Mouse (Mus musculus) stomach, postnatal 0 days (tissue): Measurements from ENCODE around the gene Zfp672. TPM values are rescaled to one million over a fixed set of nuclear protein-coding genes. Genes with fewer than 3 reads are reported as not detected.

Source experiments
- ATAC-seq: fragments of 200-750 bp; cut with Nextera tagmentation; 2 replicates; pipeline ENCODE4 v1.8.0; 2017; ENCODE audit not compliant: low FRiP score, low TSS enrichment
- DNase-seq: peaks from one replicate; pipeline ENCODE4 v3.0.0-alpha.2; 2016; ENCODE audit warnings: low spot score
- H3K27ac ChIP-seq: fragments of 300-500 bp; sonication (generic); replicated peaks from 2 replicates; pipeline ENCODE4 v1.5.1; 2014; ENCODE audit warnings: mild to moderate bottlenecking, control low read depth
- H3K27me3 ChIP-seq: fragments of 300-500 bp; sonication (generic); 2 replicates; pipeline ENCODE4 v1.6.1; 2014; ENCODE audit warnings: low read length; ENCODE audit not compliant: control insufficient read depth, insufficient read depth
- H3K36me3 ChIP-seq: fragments of 300-500 bp; sonication (generic); 2 replicates; pipeline ENCODE4 v1.6.1; 2014; ENCODE audit warnings: low read length, mixed read lengths; ENCODE audit not compliant: control insufficient read depth, insufficient read depth
- H3K4me1 ChIP-seq: fragments of 300-500 bp; sonication (generic); replicated peaks from 2 replicates; pipeline ENCODE4 v1.6.1; 2014; ENCODE audit warnings: antibody characterized with exemption; ENCODE audit not compliant: control insufficient read depth, insufficient read depth
- H3K4me2 ChIP-seq: fragments of 300-500 bp; sonication (generic); replicated peaks from 2 replicates; pipeline ENCODE4 v1.6.1; 2014; ENCODE audit warnings: low read depth, mild to moderate bottlenecking, control low read depth, moderate library complexity
- H3K4me3 ChIP-seq: fragments of 300-500 bp; sonication (generic); 2 replicates; pipeline ENCODE4 v1.5.1; 2014; ENCODE audit warnings: low read depth, low read length, control low read depth
- H3K9ac ChIP-seq: fragments of 300-500 bp; sonication (generic); 2 replicates; pipeline ENCODE4 v1.6.1; 2014; ENCODE audit warnings: mild to moderate bottlenecking, low read length, control low read depth, mixed read lengths
- H3K9me3 ChIP-seq: fragments of 300-500 bp; sonication (generic); 2 replicates; pipeline ENCODE4 v1.6.1; 2016; ENCODE audit warnings: low read length; ENCODE audit not compliant: control insufficient read depth
- CTCF ChIP-seq: IDR thresholded peaks from 2 replicates; pipeline ENCODE4 v1.5.1; 2016; ENCODE audit warnings: antibody characterized with exemption, low read depth, mild to moderate bottlenecking, moderate library complexity
- EP300 ChIP-seq: optimal IDR thresholded peaks from 2 replicates; pipeline ENCODE3; 2016; ENCODE audit warnings: antibody characterized with exemption
- WGBS: fragments of 180-500 bp; shearing (Covaris S2); extraction: QIAGEN DNeasy Blood & Tissue Kit; methylation state at CpG from one replicate; pipeline ENCODE4 v1.1.7; 2014; 5-methylcytosine and 5-hydroxymethylcytosine counted together
- polyA plus RNA-seq: library from polyadenylated mRNA; unstranded; fragments of >200 nt; fragmentation: Nextera tagmentation; extraction: Ambion mirVana; gene quantifications from 2 replicates; pipeline ENCODE4 v1.2.1, GENCODE M21; 2015

Gene Zfp672
- polyA plus RNA-seq, 1 experiment from 2014 or later = 78.4 TPM

GRCm38 (mm10) chr11:58289992-58290682 is 40.0 kb downstream of the Zfp672 start:
- no peaks in the 10 kb centered on the region for H3K27me3 ChIP-seq
- ATAC-seq (no peak), DNase-seq (no peak)
- no peak for TF ChIP-seq EP300
- TF ChIP-seq CTCF = no peak
- 66% methylated on average over 9 of the region's 9 CpGs for WGBS
- H3K27ac ChIP-seq = no peak overlapping the region
- H3K4me2 ChIP-seq = no peak overlapping the region
- no peak overlapping the region for H3K9ac ChIP-seq
- H3K36me3 ChIP-seq = no peaks in the 10 kb centered on the region
- H3K9me3 ChIP-seq = no peaks in the 10 kb centered on the region
- H3K4me3 ChIP-seq = no peak overlapping the region
- no peaks in the 10 kb centered on the region for H3K4me1 ChIP-seq

- no peak overlapping the region for H3K4me3 ChIP-seq
- H3K27ac ChIP-seq = no peak overlapping the region
- H3K4me1 ChIP-seq = no peaks in the 10 kb centered on the region
- no peaks in the 10 kb centered on the region for H3K36me3 ChIP-seq
- H3K4me2 ChIP-seq = no peak overlapping the region
- no peak overlapping the region for H3K9ac ChIP-seq
- DNase-seq = no peak
- 75% methylated on average over 5 of the region's 5 CpGs for WGBS
- no peaks in the 10 kb centered on the region for H3K27me3 ChIP-seq
- no peak for ATAC-seq
- no peaks in the 10 kb centered on the region for H3K9me3 ChIP-seq
- no peak for TF ChIP-seq EP300
- TF ChIP-seq CTCF = no peak
Observed at GRCm38 (mm10) chr11:58282518-58282917, 47.6 kb downstream of the Zfp672 start.

DNA sequence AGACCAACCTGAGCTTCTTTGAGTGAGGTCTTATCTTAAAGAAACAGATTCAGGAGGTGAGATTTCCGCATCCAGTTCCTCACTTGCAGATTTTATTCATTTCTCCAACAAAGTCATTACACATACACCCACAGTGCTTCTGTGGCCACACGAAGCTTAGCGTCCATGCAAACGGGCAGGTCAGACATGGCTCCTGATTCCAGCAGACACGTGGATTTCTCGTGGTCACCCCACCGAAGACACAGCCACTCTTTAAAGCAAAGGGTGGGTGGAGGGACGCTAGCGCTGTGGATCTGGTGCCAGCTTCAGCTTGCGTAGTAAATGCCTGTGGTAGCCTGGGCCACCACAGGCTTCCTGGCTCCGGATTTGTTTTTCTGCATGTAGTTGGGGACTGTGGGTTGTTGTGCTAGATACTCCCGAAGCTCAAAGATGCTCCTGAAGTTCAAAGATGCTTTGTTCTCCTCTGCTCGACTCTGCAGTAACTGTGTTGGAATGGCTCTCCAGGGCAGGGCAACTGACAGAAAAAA is 48.1 kb downstream of the Zfp672 start:
- Histone ChIP-seq H3K36me3 (no peaks in the 10 kb centered on the region), H3K4me3 (no peak overlapping the region), H3K9me3 (no peaks in the 10 kb centered on the region), H3K9ac (no peak overlapping the region), H3K4me2 (no peak overlapping the region), H3K27me3 (no peaks in the 10 kb centered on the region), H3K4me1 (no peaks in the 10 kb centered on the region), H3K27ac (no peak overlapping the region)
- 82% methylated on average over 13 of the region's 13 CpGs for WGBS
- DNase-seq (no peak), ATAC-seq (no peak)
- TF ChIP-seq EP300 (no peak), CTCF (no peak)

GRCm38 (mm10) chr11:58275756-58276155 is 54.4 kb downstream of the Zfp672 start:
- no peak overlapping the region for H3K4me2 ChIP-seq
- TF ChIP-seq EP300 = no peak
- no peak for TF ChIP-seq CTCF
- H3K36me3 ChIP-seq = no peaks in the 10 kb centered on the region
- no peaks in the 10 kb centered on the region for H3K4me1 ChIP-seq
- H3K27me3 ChIP-seq = no peaks in the 10 kb centered on the region
- 75% methylated on average over 4 of the region's 4 CpGs for WGBS
- no peaks in the 10 kb centered on the region for H3K9me3 ChIP-seq
- no peak overlapping the region for H3K9ac ChIP-seq
- ATAC-seq = no peak
- no peak overlapping the region for H3K27ac ChIP-seq
- DNase-seq = no peak
- no peak overlapping the region for H3K4me3 ChIP-seq

GRCm38 (mm10) chr11:58274572-58274971 is 55.6 kb downstream of the Zfp672 start, which contains the start of gene 4930438A08Rik:
Gene 4930438A08Rik (plus strand): TSS chr11:58274799.
- H3K4me2 ChIP-seq = no peak within 1 kb of the TSS
- DNase-seq (no peak), ATAC-seq (no peak)
- no peak within 1 kb of the TSS for H3K27ac ChIP-seq
- no peaks in the 10 kb centered on the region for H3K4me1 ChIP-seq
- no peaks in the 10 kb centered on the region for H3K9me3 ChIP-seq
- H3K9ac ChIP-seq = no peak within 1 kb of the TSS
- 45% methylated on average over 2 of the region's 2 CpGs for WGBS
- no peaks in the 10 kb centered on the region for H3K36me3 ChIP-seq
- TF ChIP-seq EP300 = no peak
- TF ChIP-seq CTCF = no peak
- H3K27me3 ChIP-seq = no peaks in the 10 kb centered on the region
- no peak within 1 kb of the TSS for H3K4me3 ChIP-seq

GRCm38 (mm10) chr11:58268285-58268684 is 61.9 kb downstream of the Zfp672 start:
- DNase-seq (no peak), ATAC-seq (peak; percentile 56; the same call in 1 of the 2 replicates)
- no peaks in the 10 kb centered on the region for H3K27me3 ChIP-seq
- no peak overlapping the region for H3K4me2 ChIP-seq
- no peak overlapping the region for H3K4me3 ChIP-seq
- no peaks in the 10 kb centered on the region for H3K9me3 ChIP-seq
- 48% methylated on average over 3 of the region's 3 CpGs for WGBS
- H3K4me1 ChIP-seq = no peaks in the 10 kb centered on the region
- no peak overlapping the region for H3K9ac ChIP-seq
- no peak overlapping the region for H3K27ac ChIP-seq
- TF ChIP-seq CTCF = no peak
- no peak for TF ChIP-seq EP300
- H3K36me3 ChIP-seq = no peaks in the 10 kb centered on the region

Other genes with a start within 250 kb of the Zfp672 start
- not detected in 2 replicates for gene Gm12248, start 237.2 kb downstream of the Zfp672 start, polyA plus RNA-seq
- gene Cnot8, start 226.2 kb downstream of the Zfp672 start, polyA plus RNA-seq = 41.4 and 42.9 TPM in 2 replicates
- gene Gemin5, start 161.8 kb downstream of the Zfp672 start, polyA plus RNA-seq = 4.4 and 4.9 TPM in 2 replicates
- 96.3 and 98.6 TPM in 2 replicates for gene Mrpl22, start 158.7 kb downstream of the Zfp672 start, polyA plus RNA-seq
- gene Igtp, start 130.8 kb downstream of the Zfp672 start, polyA plus RNA-seq = 4.1 and 4.7 TPM in 2 replicates
- 3.8 and 3.9 TPM in 2 replicates for gene Irgm2, start 130.7 kb downstream of the Zfp672 start, polyA plus RNA-seq
- 0.49 and 0.50 TPM in 2 replicates for gene 4930438A08Rik, start 55.5 kb downstream of the Zfp672 start, polyA plus RNA-seq
- 13.7 and 14.8 TPM in 2 replicates for gene Zfp692, start 23.3 kb downstream of the Zfp672 start, polyA plus RNA-seq
- 33.6 and 34.1 TPM in 2 replicates for gene Sh3bp5l, start 385 bp upstream of the Zfp672 start, polyA plus RNA-seq
- gene Lypd8, start 48.7 kb upstream of the Zfp672 start, polyA plus RNA-seq = 1,014 and 1,152 TPM in 2 replicates
- gene 1810065E05Rik, start 90.8 kb upstream of the Zfp672 start, polyA plus RNA-seq = 1.6 and 3.3 TPM in 2 replicates
- gene Gm12253, start 102.2 kb upstream of the Zfp672 start, polyA plus RNA-seq = not detected in 2 replicates
- gene Lypd9, start 122.6 kb upstream of the Zfp672 start, polyA plus RNA-seq = not detected in 2 replicates
- gene Olfr30, start 131.9 kb upstream of the Zfp672 start, polyA plus RNA-seq = not detected in 2 replicates
- not detected in 2 replicates for gene Olfr332, start 162.2 kb upstream of the Zfp672 start, polyA plus RNA-seq
- gene Olfr331, start 172.2 kb upstream of the Zfp672 start, polyA plus RNA-seq = not detected in 2 replicates
- gene Olfr330, start 204.5 kb upstream of the Zfp672 start, polyA plus RNA-seq = not detected in 2 replicates
- gene Olfr329-ps, start 216.1 kb upstream of the Zfp672 start, polyA plus RNA-seq = not detected in 2 replicates
- gene Olfr328, start 225.3 kb upstream of the Zfp672 start, polyA plus RNA-seq = 0.04 TPM in 1 of 2 replicates, not detected in the other
- not detected in 2 replicates for gene Olfr224, start 240.2 kb upstream of the Zfp672 start, polyA plus RNA-seq
- not detected in 2 replicates for gene Olfr325, start 247.4 kb upstream of the Zfp672 start, polyA plus RNA-seq